Mouse (Mus musculus) ES-E14 (cell line): Measurements from ENCODE around the gene Cyp4a32. TPM values are rescaled to one million over a fixed set of nuclear protein-coding genes. Genes with fewer than 3 reads are reported as not detected.
"Not testable (repeated sequence)": the region's sequence is repeated elsewhere in the genome, so short reads cannot be mapped to it uniquely, and the experiment has no call there.

Source experiments
- DNase-seq: peaks from one replicate; pipeline ENCODE4 v3.0.0-alpha.2; 2013; ENCODE audit warnings: low read depth, low spot score
- H3K27ac ChIP-seq: 2 replicates; pipeline ENCODE4 v1.5.1; 2012; ENCODE audit warnings: low read depth, mild to moderate bottlenecking, low read length, moderate library complexity, mixed read lengths; ENCODE audit not compliant: poor library complexity, insufficient read depth, severe bottlenecking
- H3K36me3 ChIP-seq: 2 replicates; pipeline ENCODE4 v1.6.1; 2012; ENCODE audit warnings: mild to moderate bottlenecking, low read length, moderate library complexity, mixed read lengths; ENCODE audit not compliant: control insufficient read depth, poor library complexity, insufficient read depth, severe bottlenecking
- H3K4me1 ChIP-seq, 2 experiments: fragments of 150-350 bp in 1 of 2; sonication (generic) in 1 of 2; 2 replicates each; pipeline ENCODE4 v1.6.1; 2012; ENCODE audit warnings: low read length in 2 of 2, mild to moderate bottlenecking in 1 of 2, mixed read lengths in 1 of 2; ENCODE audit not compliant: control insufficient read depth in 2 of 2, insufficient read depth in 2 of 2, poor library complexity in 1 of 2
- H3K4me3 ChIP-seq, 2 experiments: fragments of 150-350 bp in 1 of 2; sonication (generic) in 1 of 2; 2 replicates each; pipeline ENCODE4 v1.5.1; 2012; ENCODE audit warnings: low read length in 2 of 2, low read depth in 1 of 2, mild to moderate bottlenecking in 1 of 2, mixed read lengths in 1 of 2; ENCODE audit not compliant: insufficient read depth in 1 of 2, poor library complexity in 1 of 2, severe bottlenecking in 1 of 2
- H3K9ac ChIP-seq: 2 replicates; pipeline ENCODE4 v1.6.1; 2012; ENCODE audit warnings: low read depth, mild to moderate bottlenecking, low read length, mixed read lengths; ENCODE audit not compliant: poor library complexity, insufficient read depth, severe bottlenecking
- H3K9me3 ChIP-seq: fragments of 150-350 bp; sonication (generic); 2 replicates; pipeline ENCODE4 v1.6.1; 2012; ENCODE audit warnings: low read depth, mild to moderate bottlenecking, low read length; ENCODE audit not compliant: control insufficient read depth, insufficient read depth
- CHD2 ChIP-seq: IDR thresholded peaks from 2 replicates; pipeline ENCODE4 v1.6.1; 2014; ENCODE audit warnings: mild to moderate bottlenecking, low read depth, low read length, inconsistent platforms
- HCFC1 ChIP-seq: IDR thresholded peaks from 2 replicates; pipeline ENCODE4 v1.6.1; 2012; ENCODE audit warnings: low read length, inconsistent platforms, borderline replicate concordance; ENCODE audit not compliant: insufficient read depth
- MAFK ChIP-seq: IDR thresholded peaks from 2 replicates; pipeline ENCODE4 v1.6.1; 2014; ENCODE audit warnings: mild to moderate bottlenecking, low read depth, low read length, inconsistent platforms; ENCODE audit not compliant: insufficient read depth
- ZC3H11A ChIP-seq: IDR thresholded peaks from 2 replicates; pipeline ENCODE4 v1.6.1; 2012; ENCODE audit warnings: low read depth, mild to moderate bottlenecking, inconsistent platforms, low read length, borderline replicate concordance
- ZNF384 ChIP-seq: IDR thresholded peaks from 2 replicates; pipeline ENCODE4 v1.6.1; 2012; ENCODE audit warnings: low read depth, low read length, inconsistent platforms
- in situ Hi-C, 2 experiments: fragments of 600-800 bp; cut with MboI; formaldehyde crosslinking; loops; one replicate each; pipeline ENCODE4 v1.15.1; 2025; ENCODE audit warnings: low sequenced_read_pairs in 2 of 2, inconsistent platforms in 1 of 2; ENCODE audit not compliant: unreplicated experiment in 2 of 2
- total RNA-seq: library from RNA; depleted of rRNA; stranded (reverse); fragments of 300-350 nt; gene quantifications from 2 replicates; pipeline ENCODE4 v1.2.3, GENCODE M21; 2012

The Cyp4a32 gene
- total RNA-seq, 1 experiment = not detected

- TF ChIP-seq ZC3H11A = no peak
- no peak for TF ChIP-seq ZNF384
- TF ChIP-seq MAFK = no peak
- no peak for TF ChIP-seq HCFC1
- no peak for TF ChIP-seq CHD2
- DNase-seq = no peak
- no peak within 1 kb of the TSS for H3K4me3 ChIP-seq
- no peak within 1 kb of the TSS for H3K9ac ChIP-seq
- H3K36me3 ChIP-seq = no peaks in the 10 kb centered on the region
- peaks cover 6 to 10% of the 10 kb centered on the region in 2 experiments; a peak in 3 of 4 replicates for H3K4me1 ChIP-seq
- no peaks in the 10 kb centered on the region for H3K9me3 ChIP-seq
- in situ Hi-C loops = no loop called here
- no peak within 1 kb of the TSS for H3K27ac ChIP-seq
These were observed 37.4 kb upstream of the Cyp4a32 start, which contains the start of gene Cyp4a31 for GRCm38 (mm10) chr4:115563401-115563800. TSS of gene Cyp4a31 (plus strand) at chr4:115563649.

GRCm38 (mm10) chr4:115564469-115565225, 36.1 kb upstream of the Cyp4a32 start:
- H3K36me3 ChIP-seq, H3K9ac ChIP-seq, H3K4me3 ChIP-seq, in situ Hi-C loops, H3K27ac ChIP-seq, DNase-seq, H3K9me3 ChIP-seq, H3K4me1 ChIP-seq: not testable (repeated sequence)

GRCm38 (mm10) chr4:115575255-115575654, 25.5 kb upstream of the Cyp4a32 start:
- H3K4me3 ChIP-seq = no peak overlapping the region
- TF ChIP-seq MAFK (no peak), CHD2 (no peak), ZC3H11A (no peak)
- in situ Hi-C loops = no loop called here
- no peaks in the 10 kb centered on the region for H3K36me3 ChIP-seq
- no peak overlapping the region for H3K27ac ChIP-seq
- H3K9me3 ChIP-seq = no peaks in the 10 kb centered on the region
- no peak overlapping the region for H3K9ac ChIP-seq
- DNase-seq = no peak
- H3K4me1 ChIP-seq = no peaks in the 10 kb centered on the region

- no peak overlapping the region for H3K9ac ChIP-seq
- no peaks in the 10 kb centered on the region for H3K4me1 ChIP-seq
- in situ Hi-C loops = no loop called here
- H3K9me3 ChIP-seq = no peaks in the 10 kb centered on the region
- H3K4me3 ChIP-seq = no peak overlapping the region
- TF ChIP-seq ZNF384 (no peak), MAFK (no peak), CHD2 (no peak), ZC3H11A (no peak), HCFC1 (no peak)
- DNase-seq = no peak
- no peak overlapping the region for H3K27ac ChIP-seq
- no peaks in the 10 kb centered on the region for H3K36me3 ChIP-seq
These were observed 25.0 kb upstream of the Cyp4a32 start for GRCm38 (mm10) chr4:115575776-115576175.

DNA sequence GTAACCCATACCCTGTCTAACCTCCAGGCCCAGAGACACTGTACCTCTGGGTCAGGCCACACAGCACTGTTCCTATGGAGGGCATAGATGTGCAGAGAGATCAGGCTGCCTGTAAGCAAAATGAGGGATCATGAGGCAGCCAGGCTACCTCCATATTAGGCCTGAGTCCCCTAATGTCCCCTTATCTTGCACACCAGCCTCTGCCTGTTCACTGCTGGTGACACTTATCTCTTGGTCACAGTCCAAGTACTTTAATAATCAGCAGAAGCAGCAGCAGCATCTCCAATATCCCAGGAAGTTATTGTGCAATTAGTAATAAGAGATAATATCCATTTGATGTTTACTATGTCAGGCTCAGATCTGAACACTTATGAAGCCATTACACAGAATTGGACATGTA, 17.7 kb upstream of the Cyp4a32 start:
- DNase-seq = no peak
- in situ Hi-C loops = no loop called here
- no peak overlapping the region for H3K9ac ChIP-seq
- H3K9me3 ChIP-seq = no peaks in the 10 kb centered on the region
- H3K4me3 ChIP-seq = no peak overlapping the region
- no peak overlapping the region for H3K27ac ChIP-seq
- no peaks in the 10 kb centered on the region for H3K36me3 ChIP-seq
- TF ChIP-seq ZNF384 (no peak), MAFK (no peak), CHD2 (no peak), ZC3H11A (no peak), HCFC1 (no peak)
- no peaks in the 10 kb centered on the region for H3K4me1 ChIP-seq
